Mouse (Mus musculus) lung, adult 18-20 months (tissue): ENCODE results near the gene Frem2.

ENCODE experiments used
- DNase-seq, 2 experiments: peaks; one replicate each; pipeline ENCODE4 v3.0.0; 2022; ENCODE audit warnings: mixed read lengths in 2 of 2

The Frem2 gene

GRCm38 (mm10) chr3:53555031-53555952 lies 101.9 kb downstream of the Frem2 start:
- peak; percentile 7 to 12 for DNase-seq

DNA sequence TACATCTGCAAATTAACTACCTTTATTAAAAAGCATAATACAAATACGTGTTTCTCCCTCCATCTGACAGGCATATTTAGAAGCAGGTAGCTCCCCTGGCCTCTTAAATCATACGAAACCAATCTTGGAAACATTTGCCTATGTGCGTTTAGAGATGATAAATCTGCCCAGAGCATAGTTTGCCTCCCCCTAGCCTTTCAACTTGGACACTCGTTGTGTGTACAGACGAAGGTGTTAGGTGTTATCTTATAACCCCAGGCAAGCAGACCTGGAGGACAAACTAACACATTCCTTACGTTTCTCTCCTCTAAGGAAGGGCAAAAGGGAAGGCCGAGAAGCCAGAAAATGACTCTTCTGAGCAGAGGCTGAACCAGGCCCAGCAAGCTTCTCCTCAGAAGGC lies 104.5 kb downstream of the Frem2 start:
- no peak for DNase-seq

GRCm38 (mm10) chr3:53532091-53532490 lies 125.1 kb downstream of the Frem2 start:
- no peak for DNase-seq

GRCm38 (mm10) chr3:53530305-53530704 lies 126.8 kb downstream of the Frem2 start:
- DNase-seq = peak; percentile 10 to 17

- peak; percentile 43 to 52 for DNase-seq
These were observed 131.4 kb downstream of the Frem2 start for GRCm38 (mm10) chr3:53525737-53526136.

DNA sequence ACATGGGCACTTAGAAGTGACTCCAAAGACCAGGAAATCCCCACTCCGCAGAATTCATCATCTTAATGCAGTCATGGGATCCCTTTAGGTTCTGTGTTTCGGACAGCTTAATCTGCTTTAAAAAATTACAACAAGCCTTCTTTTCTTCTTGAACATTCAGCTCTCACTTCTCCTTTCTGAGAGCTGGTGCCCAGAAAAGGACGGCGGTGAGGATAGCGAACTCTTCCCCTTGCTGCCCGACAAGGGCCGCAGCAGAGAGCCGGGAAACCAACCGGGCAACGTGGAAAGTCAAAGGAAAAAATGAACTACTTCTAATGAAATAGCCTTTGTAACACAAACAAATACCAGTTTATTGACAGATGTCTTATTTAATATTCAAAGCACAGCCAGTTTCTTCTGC lies 134.4 kb downstream of the Frem2 start:
- no peak for DNase-seq

DNA sequence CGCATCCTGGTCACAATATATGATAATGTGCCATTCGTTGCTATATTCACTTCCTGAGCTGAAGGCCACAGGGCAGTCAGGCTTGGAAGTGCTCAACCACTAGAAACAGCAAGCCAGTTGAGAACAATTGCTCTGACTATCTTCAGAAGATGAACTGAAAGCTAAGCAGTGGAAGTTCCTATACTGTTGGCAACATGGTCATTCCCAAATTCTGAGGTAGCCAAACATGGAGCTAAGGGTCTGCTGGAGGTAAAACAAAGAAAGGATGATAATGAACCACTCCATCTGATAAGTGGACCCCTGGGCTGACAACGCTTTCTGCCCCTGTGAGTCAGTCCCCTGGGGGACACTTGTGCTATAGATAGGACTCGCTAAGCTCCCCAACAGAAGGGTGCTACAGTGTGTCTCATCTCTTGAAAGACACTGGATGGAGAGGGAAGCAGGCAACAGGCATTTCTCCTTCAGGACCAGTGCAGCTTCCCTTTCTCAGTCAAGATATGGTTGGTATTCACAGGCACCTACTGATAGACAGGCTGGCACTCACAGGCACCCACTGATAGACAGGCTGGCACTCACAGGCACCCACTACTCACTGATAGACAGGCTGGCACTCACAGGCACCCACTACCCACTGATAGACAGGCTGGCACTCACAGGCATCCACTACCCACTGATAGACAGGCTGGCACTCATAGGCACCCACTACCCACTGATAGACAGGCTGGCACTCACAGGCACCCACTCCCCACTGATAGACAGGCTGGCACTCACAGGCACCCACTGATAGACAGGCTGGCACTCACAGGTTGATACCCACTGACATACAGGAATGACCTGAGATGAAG lies 142.7 kb downstream of the Frem2 start:
- no peak for DNase-seq

DNA sequence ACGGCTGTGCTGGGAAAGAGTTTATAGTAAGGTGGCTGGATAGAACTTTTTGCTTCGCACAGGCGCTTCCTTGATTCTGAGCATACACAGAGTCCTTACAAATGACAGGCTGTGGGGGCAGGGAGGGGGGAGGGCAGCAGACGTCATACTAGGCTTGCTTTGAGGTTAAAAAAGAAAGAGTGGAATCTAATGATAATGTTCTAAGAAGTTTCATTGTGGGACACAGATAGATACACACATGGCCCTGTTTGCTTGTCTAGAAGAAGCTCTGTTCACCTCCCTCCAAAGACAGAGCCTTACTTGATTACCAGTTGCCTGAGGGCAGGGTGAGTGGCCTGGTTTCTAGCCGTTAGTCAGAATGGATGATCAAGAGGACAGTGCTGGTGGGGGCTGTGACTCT lies 144.1 kb downstream of the Frem2 start:
- DNase-seq = no peak

GRCm38 (mm10) chr3:53502428-53502827 lies 154.7 kb downstream of the Frem2 start:
- no peak for DNase-seq

DNA sequence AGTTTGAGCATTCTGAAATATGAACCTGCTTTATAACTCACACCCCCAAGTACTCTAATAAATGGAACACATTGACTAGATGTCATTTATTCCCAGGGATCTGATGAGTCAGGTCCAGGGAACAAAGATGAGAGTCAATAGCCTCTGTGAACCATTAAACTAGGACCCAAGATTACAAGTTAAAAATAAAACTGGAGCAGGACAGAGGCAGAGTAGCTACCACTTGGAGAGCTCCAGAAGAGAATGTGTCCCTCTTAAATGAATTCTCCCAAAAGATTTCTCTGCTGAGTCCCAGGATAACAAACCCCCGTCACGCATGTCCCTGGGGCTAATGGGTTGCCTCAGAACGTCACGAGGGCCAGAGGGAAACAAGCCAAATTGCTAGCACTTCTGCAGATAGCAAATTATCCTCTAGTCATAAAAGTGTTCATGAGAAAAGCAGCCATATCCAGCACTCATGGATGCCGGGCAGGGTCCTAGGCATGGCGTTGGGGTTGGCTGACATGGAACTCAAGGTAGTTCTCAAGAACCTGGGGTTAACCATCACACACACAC lies 158.7 kb downstream of the Frem2 start:
- no peak for DNase-seq

GRCm38 (mm10) chr3:53488353-53488752 lies 168.8 kb downstream of the Frem2 start, which contains the start of gene Stoml3:
Stoml3 (plus strand) TSS chr3:53488653.
- no peak for DNase-seq

GRCm38 (mm10) chr3:53486996-53487576 lies 170.1 kb downstream of the Frem2 start:
- no peak for DNase-seq

GRCm38 (mm10) chr3:53486561-53486960 lies 170.6 kb downstream of the Frem2 start:
- no peak for DNase-seq

GRCm38 (mm10) chr3:53483414-53484059 lies 173.6 kb downstream of the Frem2 start:
- DNase-seq = no peak

DNA sequence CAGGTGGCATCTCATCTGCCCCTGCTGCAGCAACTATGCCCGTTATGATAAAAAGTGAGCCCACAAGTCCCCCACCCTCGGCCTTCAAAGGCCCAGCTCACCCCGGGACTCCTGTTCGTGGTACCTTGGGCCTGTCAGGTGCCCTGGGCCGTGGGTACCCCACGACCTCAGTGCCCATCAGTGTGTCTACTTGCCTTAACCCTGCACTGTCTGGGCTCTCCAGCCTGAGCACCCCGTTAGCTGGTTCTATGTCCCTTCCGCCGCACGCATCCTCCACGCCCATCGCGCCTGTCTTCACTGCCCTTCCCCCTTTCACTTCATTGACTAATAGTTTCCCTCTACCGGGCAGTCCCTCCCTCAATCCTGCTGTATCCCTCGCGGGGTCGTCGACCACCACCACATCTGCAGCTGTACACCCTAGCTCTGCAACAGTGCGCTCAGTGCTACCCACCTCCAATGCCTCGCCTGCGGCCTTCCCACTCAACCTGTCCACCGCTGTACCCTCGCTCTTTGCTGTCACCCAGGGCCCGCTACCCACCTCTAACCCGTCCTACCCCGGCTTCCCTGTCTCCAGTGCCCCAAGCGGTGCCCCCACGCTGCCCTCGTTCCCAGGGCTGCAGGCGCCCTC lies 178.6 kb downstream of the Frem2 start:
- DNase-seq = no peak

GRCm38 (mm10) chr3:53477468-53477867 lies 179.7 kb downstream of the Frem2 start:
- no peak for DNase-seq

GRCm38 (mm10) chr3:53475889-53476288 lies 181.3 kb downstream of the Frem2 start:
- no peak for DNase-seq

DNA sequence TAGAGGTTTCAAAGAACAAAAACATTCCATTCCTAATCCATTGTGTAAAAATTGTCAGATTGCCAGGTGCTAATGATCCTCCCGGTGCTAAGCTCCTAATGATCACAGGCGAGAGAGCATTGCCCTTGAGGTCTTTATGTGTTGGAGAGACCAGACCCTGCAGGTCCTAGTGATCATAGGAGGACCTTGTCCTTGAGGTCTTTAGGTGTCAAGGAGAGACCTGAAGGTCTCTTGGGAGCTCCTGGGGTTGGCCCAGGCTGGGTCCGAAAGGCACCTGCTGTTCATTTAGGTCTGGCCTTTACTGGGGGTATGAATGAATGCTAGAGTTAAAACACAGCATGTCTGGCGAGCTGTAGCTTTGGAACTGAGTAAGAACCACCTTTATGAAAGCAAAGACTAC lies 183.0 kb downstream of the Frem2 start:
- DNase-seq = no peak

DNA sequence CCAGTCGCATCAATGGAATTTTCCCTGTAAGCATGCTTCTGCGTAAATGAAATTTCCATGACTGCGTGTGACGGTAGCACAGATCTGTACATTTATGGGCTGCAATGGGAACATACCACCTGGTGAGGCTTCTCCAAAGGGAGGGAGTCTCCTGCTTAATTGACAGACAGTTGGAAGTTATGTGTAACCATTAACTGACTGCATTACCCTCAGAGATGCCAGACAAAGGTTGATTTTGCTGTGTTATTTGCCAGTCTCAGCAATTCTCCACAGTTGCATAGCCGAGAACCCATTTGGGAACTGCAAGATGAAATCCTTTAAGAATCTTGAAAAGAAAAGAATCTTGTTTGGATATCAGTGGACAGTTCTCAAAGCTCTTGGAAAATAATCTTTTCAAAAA lies 185.1 kb downstream of the Frem2 start:
- no peak for DNase-seq

DNA sequence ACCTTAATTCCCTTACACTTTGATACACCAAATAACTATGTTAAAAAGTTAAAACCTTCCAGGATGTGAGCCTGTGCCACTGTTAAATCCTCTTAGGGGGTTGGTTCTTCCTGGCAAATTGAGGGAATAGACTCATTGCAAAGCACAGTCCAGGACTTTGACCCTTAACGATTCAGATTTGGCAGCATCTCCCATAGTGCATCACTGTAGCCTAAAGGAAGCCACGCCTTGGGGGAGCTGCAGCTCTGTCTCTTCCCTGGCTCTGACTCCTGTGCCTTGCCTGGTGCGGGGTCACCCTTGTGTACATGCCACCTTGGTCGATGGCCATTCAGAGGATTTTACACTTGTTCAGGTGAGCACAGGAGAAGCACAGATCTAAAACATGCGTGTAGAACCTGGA lies 187.5 kb downstream of the Frem2 start:
- no peak for DNase-seq

DNA sequence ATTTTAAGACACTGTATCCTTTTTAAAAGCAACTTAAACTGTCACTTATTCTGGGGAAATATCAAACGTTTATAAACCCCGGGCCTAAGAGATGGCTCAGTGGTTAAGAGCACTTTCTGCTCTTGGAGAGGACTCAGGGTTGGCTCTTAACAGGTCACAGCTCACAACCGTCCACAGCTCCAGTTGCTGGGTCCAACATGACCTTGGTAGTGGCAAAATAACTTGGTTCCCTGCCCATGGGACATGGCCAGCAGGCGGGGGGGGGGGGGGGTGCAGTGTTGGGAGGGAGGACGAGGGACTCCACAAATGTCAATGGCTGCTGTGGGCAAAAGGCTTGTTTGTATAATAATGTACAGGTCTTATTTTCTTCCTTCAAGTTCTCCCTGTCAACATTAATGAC lies 189.8 kb downstream of the Frem2 start:
- no peak for DNase-seq

- no peak for DNase-seq
These were observed 190.7 kb downstream of the Frem2 start for GRCm38 (mm10) chr3:53466481-53466880.
